Mouse (Mus musculus): ENCODE results near the gene H2-Q10.

H2-Q10 gene

GRCm38 (mm10) chr17:35516652-35517500 lies 47.0 kb downstream of the H2-Q10 start, which contains the start of the genes Tcf19 and Cchcr1:
Tcf19 (minus strand) TSS chr17:35516824.
Cchcr1 (plus strand) TSS chr17:35517100.
- DNase-seq = peak; percentile 96 to 99

- DNase-seq = no peak
Measured at GRCm38 (mm10) chr17:35517526-35517925, 47.6 kb downstream of the H2-Q10 start.

All from thymus, postnatal 36 days (tissue).